Mouse (Mus musculus): ENCODE measurements around the gene Tspan14.

GRCm38 (mm10) chr14:41008138-41008537, 41.5 kb upstream of the Tspan14 start:
- peak; percentile 19; the same call in 1 of the 2 replicates for TF ChIP-seq CTCF (IDR thresholded peaks at IDR 0.05; ENCODE audit: low read depth)
- TF ChIP-seq EP300 (IDR thresholded peaks at IDR 0.05; ENCODE audit: low read depth): no peak
